Mouse (Mus musculus): ENCODE measurements around the gene Sprr2h. TPM values are rescaled to one million over a fixed set of nuclear protein-coding genes. Genes with fewer than 3 reads are reported as not detected.

Gene Sprr2h
- polyA plus RNA-seq (2012; rRNA removed) (not detected in 2 replicates), polyA plus RNA-seq (2014; fragmentation: Nextera tagmentation; extraction: Ambion mirVana) (not detected in 2 replicates)

DNA sequence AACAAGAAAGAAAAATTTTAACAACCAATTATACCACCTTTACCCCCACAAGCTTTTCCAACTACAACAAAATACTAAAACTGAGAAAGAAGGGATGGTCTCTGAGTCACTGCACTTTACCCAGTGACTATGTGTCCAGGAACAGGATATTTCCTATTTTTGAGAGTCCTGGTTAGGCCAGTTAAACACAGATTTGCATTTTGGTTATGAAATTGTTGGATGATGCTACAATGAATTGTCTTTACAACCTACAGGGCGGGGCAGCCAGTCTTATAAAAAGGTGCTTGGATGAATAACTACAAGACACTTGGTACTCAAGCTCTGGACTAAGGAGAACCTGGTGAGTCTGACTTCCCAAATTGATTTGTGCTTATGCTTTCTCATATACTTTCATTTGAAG is at the start of gene Sprr2h:
Sprr2h (plus strand) TSS at position 301 of the 400 bp plus-strand sequence.
- Histone ChIP-seq H3K9ac (replicated peaks) (no peak within 1 kb of the TSS), H3K4me3 (ENCODE audit: insufficient read depth in 1 of 2, low read depth in 2 of 2, low read length in 2 of 2) (no peak within 1 kb of the TSS), H3K36me3 (replicated peaks; ENCODE audit: control insufficient read depth, insufficient read depth, low read depth) (no peaks in the 10 kb centered on the region), H3K4me1 (replicated peaks; ENCODE audit: control insufficient read depth in 2 of 2, insufficient read depth in 2 of 2, low read length in 1 of 2) (no peaks in the 10 kb centered on the region), H3K4me2 (ENCODE audit: low read depth) (no peak within 1 kb of the TSS), H3K27me3 (ENCODE audit: control insufficient read depth, insufficient read depth, low read length) (no peaks in the 10 kb centered on the region), H3K9me3 (ENCODE audit: control insufficient read depth, low read length) (no peaks in the 10 kb centered on the region), H3K27ac (no peak within 1 kb of the TSS)
- no peak for DNase-seq (ENCODE audit: low read depth in 3 of 3, low spot score in 3 of 3)
- WGBS (ENCODE audit: insufficient replicate concordance) = 59% methylated on average over 1 of the region's 1 CpGs
- TF ChIP-seq EP300 (IDR thresholded peaks at IDR 0.05; ENCODE audit: low read depth) (no peak), CTCF (IDR thresholded peaks at IDR 0.05; ENCODE audit: low read depth) (no peak)
- ATAC-seq (ENCODE audit: insufficient read depth) = no peak

DNA sequence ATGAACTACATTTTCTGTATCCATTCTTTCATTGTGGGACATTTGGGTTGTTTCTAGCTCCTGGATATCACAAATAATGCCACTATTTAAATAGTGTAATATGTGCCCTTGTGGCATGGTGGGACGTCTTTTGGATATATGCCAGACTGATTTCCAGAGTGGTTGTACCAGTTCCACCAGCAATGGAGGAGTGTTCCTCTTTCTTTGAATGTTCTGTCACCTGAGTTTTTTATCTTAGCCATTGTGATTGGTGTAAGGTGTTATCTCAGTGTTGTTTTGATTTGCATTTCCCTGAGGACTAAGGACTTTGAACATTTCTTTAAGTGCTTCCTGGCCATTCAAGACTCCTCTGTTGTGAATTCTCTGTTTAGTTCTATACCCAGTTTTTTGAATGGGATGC is 49.2 kb upstream of the Sprr2h start:
- Histone ChIP-seq H3K9ac (replicated peaks) (no peak overlapping the region), H3K9me3 (ENCODE audit: control insufficient read depth, low read length) (no peaks in the 10 kb centered on the region), H3K36me3 (replicated peaks; ENCODE audit: control insufficient read depth, insufficient read depth, low read depth) (no peaks in the 10 kb centered on the region), H3K4me3 (ENCODE audit: insufficient read depth in 1 of 2, low read depth in 2 of 2, low read length in 2 of 2) (no peak overlapping the region), H3K27ac (no peak overlapping the region), H3K4me1 (replicated peaks; ENCODE audit: control insufficient read depth in 2 of 2, insufficient read depth in 2 of 2, low read length in 1 of 2) (no peaks in the 10 kb centered on the region), H3K4me2 (ENCODE audit: low read depth) (no peak overlapping the region), H3K27me3 (ENCODE audit: control insufficient read depth, insufficient read depth, low read length) (no peaks in the 10 kb centered on the region)
- DNase-seq (ENCODE audit: low read depth in 3 of 3, low spot score in 3 of 3) (no peak), ATAC-seq (ENCODE audit: insufficient read depth) (no peak)
- no peak for TF ChIP-seq CTCF (IDR thresholded peaks at IDR 0.05; ENCODE audit: low read depth)
- no peak for TF ChIP-seq EP300 (IDR thresholded peaks at IDR 0.05; ENCODE audit: low read depth)
- 47% methylated on average over 1 of the region's 1 CpGs for WGBS (ENCODE audit: insufficient replicate concordance)

DNA sequence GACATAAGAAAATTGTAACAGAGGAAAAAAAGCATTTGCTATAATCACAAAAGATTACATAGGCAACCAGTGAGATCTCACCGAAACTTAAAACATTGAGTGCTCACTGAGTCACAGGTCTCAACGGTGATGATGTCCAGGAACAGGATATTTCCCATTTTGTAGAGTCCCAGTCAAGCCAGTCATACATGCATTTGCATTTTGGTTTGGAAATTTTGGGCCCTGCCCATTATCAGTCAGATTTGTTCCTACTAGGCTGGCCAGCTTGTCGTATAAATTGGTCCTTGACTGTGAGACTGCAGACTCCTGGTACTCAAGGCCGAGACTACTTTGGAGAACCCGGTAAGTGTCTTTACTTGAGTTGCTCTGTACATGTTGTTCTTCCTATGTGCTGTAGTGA is 46.6 kb upstream of the Sprr2h start, which contains the start of gene Sprr2d:
Sprr2d (plus strand) TSS at position 301 of the 400 bp plus-strand sequence.
- no peaks in the 10 kb centered on the region for H3K9me3 ChIP-seq (ENCODE audit: control insufficient read depth, low read length)
- no peak for DNase-seq (ENCODE audit: low read depth in 3 of 3, low spot score in 3 of 3)
- H3K27ac ChIP-seq = no peak within 1 kb of the TSS
- WGBS (ENCODE audit: insufficient replicate concordance) = 75% methylated on average over 5 of the region's 5 CpGs
- TF ChIP-seq CTCF (IDR thresholded peaks at IDR 0.05; ENCODE audit: low read depth) = no peak
- TF ChIP-seq EP300 (IDR thresholded peaks at IDR 0.05; ENCODE audit: low read depth) = no peak
- H3K27me3 ChIP-seq (ENCODE audit: control insufficient read depth, insufficient read depth, low read length) = no peaks in the 10 kb centered on the region
- H3K4me1 ChIP-seq (replicated peaks; ENCODE audit: control insufficient read depth in 2 of 2, insufficient read depth in 2 of 2, low read length in 1 of 2) = no peaks in the 10 kb centered on the region
- no peak for ATAC-seq (ENCODE audit: insufficient read depth)
- no peaks in the 10 kb centered on the region for H3K36me3 ChIP-seq (replicated peaks; ENCODE audit: control insufficient read depth, insufficient read depth, low read depth)
- H3K4me3 ChIP-seq (ENCODE audit: insufficient read depth in 1 of 2, low read depth in 2 of 2, low read length in 2 of 2) = no peak within 1 kb of the TSS
- no peak within 1 kb of the TSS for H3K9ac ChIP-seq (replicated peaks)
- H3K4me2 ChIP-seq (ENCODE audit: low read depth) = no peak within 1 kb of the TSS

DNA sequence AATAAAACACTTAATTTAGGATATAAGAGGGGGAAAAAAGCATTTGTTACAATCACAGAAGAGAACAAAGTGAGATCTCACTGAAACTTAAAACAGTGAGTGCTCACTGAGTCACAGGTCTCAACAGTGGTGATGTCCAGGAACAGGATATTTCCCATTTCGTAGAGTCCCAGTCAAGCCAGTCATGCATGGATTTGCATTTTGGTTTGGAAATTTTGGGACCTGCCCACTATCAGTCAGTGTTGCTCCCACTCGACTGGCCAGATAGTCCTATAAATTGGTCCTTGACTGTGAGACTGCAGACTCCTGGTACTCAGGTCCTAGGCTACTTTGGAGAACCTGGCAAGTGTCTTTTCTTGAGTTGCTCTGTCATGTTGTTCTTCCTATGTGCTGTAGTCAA is 33.6 kb upstream of the Sprr2h start, which contains the start of gene Sprr2e:
Sprr2e (plus strand) TSS at position 301 of the 400 bp plus-strand sequence.
- H3K36me3 ChIP-seq (replicated peaks; ENCODE audit: control insufficient read depth, insufficient read depth, low read depth) = no peaks in the 10 kb centered on the region
- no peak within 1 kb of the TSS for H3K27ac ChIP-seq
- WGBS (ENCODE audit: insufficient replicate concordance) = 27% methylated on average over 2 of the region's 2 CpGs
- no peaks in the 10 kb centered on the region for H3K27me3 ChIP-seq (ENCODE audit: control insufficient read depth, insufficient read depth, low read length)
- TF ChIP-seq EP300 (IDR thresholded peaks at IDR 0.05; ENCODE audit: low read depth) = no peak
- no peak for TF ChIP-seq CTCF (IDR thresholded peaks at IDR 0.05; ENCODE audit: low read depth)
- no peak for DNase-seq (ENCODE audit: low read depth in 3 of 3, low spot score in 3 of 3)
- no peak within 1 kb of the TSS for H3K4me2 ChIP-seq (ENCODE audit: low read depth)
- no peak for ATAC-seq (ENCODE audit: insufficient read depth)
- no peak within 1 kb of the TSS for H3K9ac ChIP-seq (replicated peaks)
- H3K9me3 ChIP-seq (ENCODE audit: control insufficient read depth, low read length) = no peaks in the 10 kb centered on the region
- H3K4me1 ChIP-seq (replicated peaks; ENCODE audit: control insufficient read depth in 2 of 2, insufficient read depth in 2 of 2, low read length in 1 of 2) = no peaks in the 10 kb centered on the region
- H3K4me3 ChIP-seq (ENCODE audit: insufficient read depth in 1 of 2, low read depth in 2 of 2, low read length in 2 of 2) = no peak within 1 kb of the TSS

- no peak for DNase-seq (ENCODE audit: low read depth in 3 of 3, low spot score in 3 of 3)
- H3K27me3 ChIP-seq (ENCODE audit: control insufficient read depth, insufficient read depth, low read length) = no peaks in the 10 kb centered on the region
- no peak overlapping the region for H3K27ac ChIP-seq
- ATAC-seq (ENCODE audit: insufficient read depth) = no peak
- no peaks in the 10 kb centered on the region for H3K4me1 ChIP-seq (replicated peaks; ENCODE audit: control insufficient read depth in 2 of 2, insufficient read depth in 2 of 2, low read length in 1 of 2)
- H3K4me3 ChIP-seq (ENCODE audit: insufficient read depth in 1 of 2, low read depth in 2 of 2, low read length in 2 of 2) = no peak overlapping the region
- TF ChIP-seq EP300 (IDR thresholded peaks at IDR 0.05; ENCODE audit: low read depth) = no peak
- no peak for TF ChIP-seq CTCF (IDR thresholded peaks at IDR 0.05; ENCODE audit: low read depth)
- H3K9ac ChIP-seq (replicated peaks) = no peak overlapping the region
- no peaks in the 10 kb centered on the region for H3K36me3 ChIP-seq (replicated peaks; ENCODE audit: control insufficient read depth, insufficient read depth, low read depth)
- H3K9me3 ChIP-seq (ENCODE audit: control insufficient read depth, low read length) = no peaks in the 10 kb centered on the region
- H3K4me2 ChIP-seq (ENCODE audit: low read depth) = no peak overlapping the region
Measured at GRCm38 (mm10) chr3:92361619-92362018, 23.9 kb upstream of the Sprr2h start.
